21 mouse cellular contexts compared by ENCODE assay signal in genomic region chr3:152466849-152467248, GRCm38 (mm10).
DNase-seq lines count a peak whose midpoint lies in the region; ATAC-seq and TF ChIP-seq lines count a peak whose summit lies in the region.
"Had no signal": no experiment of that assay in that cellular context is flagged by ENCODE, and none has a peak within 500 bp of the region (broad histone marks: within the 10 kb centered on the region; RNA-seq: fewer than 3 reads in every experiment).

No protein-coding gene starts in this region.

- no peaks in the 10 kb centered on the region for H3K9me3 ChIP-seq in heart, embryonic 14.5 days (ENCODE audit: control insufficient read depth, low read length)
- no peaks in the 10 kb centered on the region for H3K9me3 ChIP-seq in lung, embryonic 16.5 days (ENCODE audit: control insufficient read depth, low read length)
- H3K9me3 ChIP-seq in intestine, postnatal 0 days (ENCODE audit: control insufficient read depth), result no peaks in the 10 kb centered on the region
- H3K9me3 ChIP-seq in forebrain, embryonic 11.5 days (ENCODE audit: control insufficient read depth, low read length), result no peaks in the 10 kb centered on the region
- H3K9me3 ChIP-seq: forebrain, embryonic 13.5 days; G1E; hindbrain, embryonic 10.5 days had no signal

- H3K36me3 ChIP-seq in heart, embryonic 14.5 days (ENCODE audit: control insufficient read depth, insufficient read depth, low read length), result peaks cover under 1% of the 10 kb centered on the region; the same call in 1 of the 2 replicates
- H3K36me3 ChIP-seq in lung, embryonic 16.5 days (ENCODE audit: control insufficient read depth, insufficient read depth, low read length), result peaks cover 3% of the 10 kb centered on the region; the same call in 1 of the 2 replicates
- peaks cover 11% of the 10 kb centered on the region for H3K36me3 ChIP-seq in intestine, postnatal 0 days (ENCODE audit: control insufficient read depth, insufficient read depth)
- H3K36me3 ChIP-seq in forebrain, embryonic 11.5 days (ENCODE audit: control insufficient read depth, insufficient read depth, low read length), result no peaks in the 10 kb centered on the region

- H3K9ac ChIP-seq in heart, embryonic 14.5 days (ENCODE audit: low read length), result no peak overlapping the region
- H3K9ac ChIP-seq in lung, embryonic 16.5 days (ENCODE audit: low read length), result no peak overlapping the region
- no peak overlapping the region for H3K9ac ChIP-seq in intestine, postnatal 0 days (ENCODE audit: low read depth, low read length)
- H3K9ac ChIP-seq in forebrain, embryonic 11.5 days (ENCODE audit: low read length), result no peak overlapping the region
- H3K9ac ChIP-seq: forebrain, embryonic 13.5 days had no signal

- H3K4me2 ChIP-seq in heart, embryonic 14.5 days (ENCODE audit: low read length), result no peak overlapping the region
- no peak overlapping the region for H3K4me2 ChIP-seq in lung, embryonic 16.5 days (ENCODE audit: low read depth, low read length)
- H3K4me2 ChIP-seq in intestine, postnatal 0 days (replicated peaks; ENCODE audit: low read depth), result no peak overlapping the region
- no peak overlapping the region for H3K4me2 ChIP-seq in forebrain, embryonic 11.5 days (ENCODE audit: low read depth, low read length, severe bottlenecking)
- H3K4me2 ChIP-seq: forebrain, embryonic 13.5 days; midbrain, embryonic 11.5 days had no signal

- H3K4me3 ChIP-seq in heart, embryonic 14.5 days (ENCODE audit: control insufficient read depth in 1 of 2, insufficient read depth in 1 of 2, low read depth in 1 of 2, low read length in 2 of 2), result no peak overlapping the region
- no peak overlapping the region for H3K4me3 ChIP-seq in lung, embryonic 16.5 days (ENCODE audit: low read length)
- no peak overlapping the region for H3K4me3 ChIP-seq in intestine, postnatal 0 days (ENCODE audit: low read depth, low read length)
- no peak overlapping the region for H3K4me3 ChIP-seq in forebrain, embryonic 11.5 days (ENCODE audit: low read depth, low read length)
- H3K4me3 ChIP-seq: forebrain, embryonic 13.5 days; hindbrain, embryonic 10.5 days had no signal

- H3K4me1 ChIP-seq in heart, embryonic 14.5 days (ENCODE audit: control insufficient read depth in 2 of 2, insufficient read depth in 2 of 2, low read length in 2 of 2), result peaks cover 22 to 31% of the 10 kb centered on the region in 2 experiments
- H3K4me1 ChIP-seq in lung, embryonic 16.5 days (replicated peaks; ENCODE audit: control insufficient read depth, insufficient read depth, low read length), result no peaks in the 10 kb centered on the region
- no peaks in the 10 kb centered on the region for H3K4me1 ChIP-seq in intestine, postnatal 0 days (replicated peaks; ENCODE audit: control insufficient read depth, insufficient read depth, low read length)
- H3K4me1 ChIP-seq in forebrain, embryonic 11.5 days (replicated peaks; ENCODE audit: control insufficient read depth, insufficient read depth, low read length), result no peaks in the 10 kb centered on the region
- H3K4me1 ChIP-seq: forebrain, embryonic 13.5 days had no signal

- WGBS in heart, embryonic 14.5 days, result 55% methylated on average over 9 of the region's 9 CpGs
- WGBS in lung, embryonic 16.5 days, result 65% methylated on average over 9 of the region's 9 CpGs
- 78% methylated on average over 9 of the region's 9 CpGs for WGBS in intestine, postnatal 0 days
- WGBS in forebrain, embryonic 11.5 days, result 94% methylated on average over 9 of the region's 9 CpGs

- no peak for TF ChIP-seq CTCF in intestine, postnatal 0 days (IDR thresholded peaks at IDR 0.05; ENCODE audit: low read depth)

- no peak for DNase-seq in heart, adult 11 months
- DNase-seq in lung, postnatal 14 days, result no peak
- DNase-seq in forebrain, embryonic 11.5 days (ENCODE audit: low spot score), result no peak
- no peak for DNase-seq in layer of hippocampus, adult 8-10 months (ENCODE audit: low spot score in 2 of 2)
- DNase-seq: adrenal gland, postnatal 14 days; cerebellum, adult 11-12 months; cerebellum, postnatal 25 days; kidney, adult 11 months; lung, postnatal 36 days; right cerebral cortex, adult 18-20 months; thymus, postnatal 14 days had no signal

- H3K27me3 ChIP-seq in heart, embryonic 14.5 days (ENCODE audit: control insufficient read depth, insufficient read depth, low read length), result no peaks in the 10 kb centered on the region
- H3K27me3 ChIP-seq in lung, embryonic 16.5 days (ENCODE audit: control insufficient read depth, insufficient read depth, low read depth, low read length), result no peaks in the 10 kb centered on the region
- no peaks in the 10 kb centered on the region for H3K27me3 ChIP-seq in intestine, postnatal 0 days (replicated peaks; ENCODE audit: control insufficient read depth, insufficient read depth, low read length)
- no peaks in the 10 kb centered on the region for H3K27me3 ChIP-seq in forebrain, embryonic 11.5 days (ENCODE audit: control insufficient read depth, insufficient read depth, low read length)
- H3K27me3 ChIP-seq: forebrain, embryonic 13.5 days had no signal

- ATAC-seq in heart, embryonic 14.5 days (ENCODE audit: insufficient number of reproducible peaks, insufficient read depth, low FRiP score, low read depth), result peak; percentile 18; the same call in 1 of the 2 replicates
- ATAC-seq in lung, embryonic 16.5 days (ENCODE audit: low read depth), result 0 out of 2 replicates have a peak, but pooled peaks have one; percentile 21
- peak; percentile 42; the same call in 1 of the 2 replicates for ATAC-seq in intestine, postnatal 0 days
- peak; percentile 67 for ATAC-seq in megakaryocyte progenitor cell, adult 5-6 weeks (replicated peaks; ENCODE audit: poor library complexity)
- ATAC-seq in forebrain, embryonic 11.5 days (replicated peaks; ENCODE audit: low FRiP score), result no peak
- ATAC-seq: activated CD4-positive, CD25-positive, alpha-beta regulatory T cell, adult 4 months; forebrain, embryonic 13.5 days had no signal

- 0 out of 4 replicates have a peak overlapping the region, but pooled peaks of 1 of the 2 experiments have one; percentile 2 for H3K27ac ChIP-seq in heart, embryonic 14.5 days (replicated peaks in 1 of 2; ENCODE audit: control insufficient read depth in 1 of 2, insufficient read depth in 1 of 2, low read depth in 2 of 2, low read length in 2 of 2)
- H3K27ac ChIP-seq in lung, embryonic 16.5 days (ENCODE audit: low read length), result no peak overlapping the region
- H3K27ac ChIP-seq in intestine, postnatal 0 days (ENCODE audit: low read depth, low read length), result no peak overlapping the region
- no peak overlapping the region for H3K27ac ChIP-seq in forebrain, embryonic 11.5 days (ENCODE audit: low read depth, low read length)
- H3K27ac ChIP-seq: forebrain, embryonic 13.5 days; hindbrain, embryonic 10.5 days; kidney, postnatal 0 days had no signal
